Mouse (Mus musculus): ENCODE results near the gene Bcl10.

DNA sequence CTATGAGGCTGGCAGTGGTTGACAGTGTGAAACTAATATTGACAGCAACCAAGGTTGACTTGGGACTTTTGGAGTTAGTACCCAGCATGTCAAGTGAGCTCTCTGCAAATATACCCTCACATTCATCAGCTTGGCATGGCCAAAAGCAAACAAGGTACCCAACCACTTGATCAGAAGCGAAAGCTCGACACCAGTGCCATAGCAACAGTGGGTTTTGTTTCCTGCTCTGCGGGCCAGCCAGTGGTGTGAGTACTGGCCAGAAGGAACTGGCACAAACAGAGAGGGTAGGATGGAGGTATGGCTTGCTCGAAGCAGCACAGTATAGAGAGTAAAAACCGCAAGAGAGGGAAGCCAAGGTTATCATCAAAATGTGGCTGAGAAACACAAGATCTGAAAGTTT lies 6.2 kb upstream of the Bcl10 start:
- TF ChIP-seq POLR2A (IDR thresholded peaks at IDR 0.05; ENCODE audit: low read depth, low read length) (no peak), CTCF (IDR thresholded peaks at IDR 0.05; ENCODE audit: borderline replicate concordance, insufficient read depth, low read length) (no peak)
